Comparison of ENCODE assay signal across 23 mouse cellular contexts in genomic region chr3:123073351-123073750, GRCm38 (mm10). TPM values are rescaled to one million over a fixed set of nuclear protein-coding genes. Genes with fewer than 3 reads are reported as not detected.
DNase-seq lines count a peak whose midpoint lies in the region; ATAC-seq and TF ChIP-seq lines count a peak whose summit lies in the region.
"Had no signal": no experiment of that assay in that cellular context is flagged by ENCODE, and none has a peak within 500 bp of the region (broad histone marks: within the 10 kb centered on the region; RNA-seq: fewer than 3 reads in every experiment).

No protein-coding gene starts in this region.

- peaks cover 6% of the 10 kb centered on the region; the same call in 1 of the 2 replicates for H3K4me1 ChIP-seq in kidney, adult 2 months (ENCODE audit: control insufficient read depth, insufficient read depth, low read length)
- H3K4me1 ChIP-seq in kidney, embryonic 14.5 days (ENCODE audit: control insufficient read depth, insufficient read depth, low read length): no peaks in the 10 kb centered on the region
- peaks cover 5% of the 10 kb centered on the region; the same call in 1 of the 2 replicates for H3K4me1 ChIP-seq in intestine, embryonic 16.5 days (ENCODE audit: control insufficient read depth, insufficient read depth, low read length)
- H3K4me1 ChIP-seq: embryonic facial prominence, embryonic 12.5 days; hindbrain, embryonic 12.5 days had no signal

- H3K27me3 ChIP-seq in kidney, adult 2 months (replicated peaks; ENCODE audit: control insufficient read depth, insufficient read depth, low read length): no peaks in the 10 kb centered on the region
- no peaks in the 10 kb centered on the region for H3K27me3 ChIP-seq in kidney, embryonic 14.5 days (ENCODE audit: control insufficient read depth, insufficient read depth, low read length)
- no peaks in the 10 kb centered on the region for H3K27me3 ChIP-seq in Patski
- no peaks in the 10 kb centered on the region for H3K27me3 ChIP-seq in intestine, embryonic 16.5 days (replicated peaks; ENCODE audit: control insufficient read depth, insufficient read depth, low read length)
- H3K27me3 ChIP-seq: CH12.LX; embryonic facial prominence, embryonic 12.5 days; hindbrain, embryonic 12.5 days had no signal

- 0 out of 2 replicates have a peak overlapping the region, but pooled peaks have one; percentile 22 for H3K27ac ChIP-seq in kidney, adult 2 months (ENCODE audit: insufficient read depth, low read depth, low read length)
- no peak overlapping the region for H3K27ac ChIP-seq in kidney, embryonic 14.5 days (ENCODE audit: low read depth, low read length)
- peak overlapping the region; percentile 29 for H3K27ac ChIP-seq in intestine, embryonic 16.5 days (ENCODE audit: low read length)
- H3K27ac ChIP-seq: embryonic facial prominence, embryonic 12.5 days; gastrocnemius, adult 2 months; heart, embryonic 10.5 days; hindbrain, embryonic 12.5 days had no signal

- TF ChIP-seq CTCF in kidney, adult 2 months (conservative IDR thresholded peaks at IDR 0.05; ENCODE audit: insufficient read depth, insufficient read length, low read depth, low read length): no peak
- TF ChIP-seq CTCF in Patski (IDR thresholded peaks at IDR 0.05): no peak

- no peaks in the 10 kb centered on the region for H3K36me3 ChIP-seq in kidney, adult 2 months (ENCODE audit: control insufficient read depth, insufficient read depth, low read length)
- no peaks in the 10 kb centered on the region for H3K36me3 ChIP-seq in kidney, embryonic 14.5 days (ENCODE audit: control insufficient read depth, insufficient read depth, low read length)
- H3K36me3 ChIP-seq in intestine, embryonic 16.5 days (ENCODE audit: control insufficient read depth, insufficient read depth, low read length): no peaks in the 10 kb centered on the region
- H3K36me3 ChIP-seq: embryonic facial prominence, embryonic 12.5 days; heart, embryonic 10.5 days; hindbrain, embryonic 12.5 days had no signal

- TF ChIP-seq POLR2A in kidney, adult 2 months (IDR thresholded peaks at IDR 0.05; ENCODE audit: low read depth, low read length): no peak

- POLR2A ChIA-PET in Patski (lab: Charles Lee): interaction anchor here (0.7 to 1.6 kb wide), 3 partner anchors 16 to 83 kb away, joined by 3 to 5 read pairs (median 5); no protein-coding TSS in a partner anchor

- CTCF ChIA-PET in Patski (lab: Charles Lee): interaction anchor here (0.7 to 1.4 kb wide), 7 partner anchors 9 to 105 kb away, joined by 3 to 5 read pairs (median 4); no protein-coding TSS in a partner anchor

- no peak overlapping the region for H3K4me2 ChIP-seq in kidney, embryonic 14.5 days (replicated peaks; ENCODE audit: low read depth, low read length)
- no peak overlapping the region for H3K4me2 ChIP-seq in intestine, embryonic 16.5 days (ENCODE audit: low read depth, low read length)
- H3K4me2 ChIP-seq: embryonic facial prominence, embryonic 12.5 days; hindbrain, embryonic 12.5 days; midbrain, embryonic 11.5 days had no signal

- DNase-seq in adrenal gland, adult 8-10 months: peak; percentile 64
- no peak for DNase-seq in adrenal gland, postnatal 25 days
- peak; percentile 64 for DNase-seq in kidney, adult 2 months
- DNase-seq in Patski (ENCODE audit: low read depth, low spot score): no peak
- no peak for DNase-seq in layer of hippocampus, adult 8-10 months (ENCODE audit: low spot score in 2 of 2)
- DNase-seq in gastrocnemius, postnatal 10 days: no peak
- DNase-seq: cerebellum, adult 11-12 months; cerebellum, postnatal 36 days; forebrain, postnatal 0 days; gastrocnemius, adult 2 months; layer of hippocampus, postnatal 36 days; lung, adult 2 months; lung, postnatal 4 days; thymus, adult 2 months had no signal

- in situ Hi-C loops in Patski (cut with MboI; ENCODE audit: low pct_unique_long_range_greater_than_20kb): no loop called here

- no peak for ATAC-seq in kidney, embryonic 14.5 days (ENCODE audit: low FRiP score, low TSS enrichment)
- peak; percentile 17 for ATAC-seq in Patski
- ATAC-seq in intestine, embryonic 16.5 days: peak; percentile 50; the same call in 1 of the 2 replicates
- ATAC-seq: forebrain, postnatal 0 days; inflammation-experienced regulatory T-cells, adult 6 months had no signal

- no peak overlapping the region for H3K4me3 ChIP-seq in kidney, adult 2 months (ENCODE audit: insufficient read depth, low read depth, low read length)
- no peak overlapping the region for H3K4me3 ChIP-seq in kidney, embryonic 14.5 days (ENCODE audit: low read length)
- no peak overlapping the region for H3K4me3 ChIP-seq in intestine, embryonic 16.5 days (ENCODE audit: low read length)
- H3K4me3 ChIP-seq: embryonic facial prominence, embryonic 12.5 days; gastrocnemius, adult 2 months; heart, embryonic 10.5 days; hindbrain, embryonic 12.5 days had no signal

- no peaks in the 10 kb centered on the region for H3K9me3 ChIP-seq in kidney, embryonic 14.5 days (ENCODE audit: control insufficient read depth, low read length)
- H3K9me3 ChIP-seq in intestine, embryonic 16.5 days (ENCODE audit: control insufficient read depth, low read length): no peaks in the 10 kb centered on the region
- H3K9me3 ChIP-seq: embryonic facial prominence, embryonic 12.5 days; heart, embryonic 10.5 days; hindbrain, embryonic 12.5 days had no signal

- H3K9ac ChIP-seq in kidney, embryonic 14.5 days (ENCODE audit: low read depth, low read length): no peak overlapping the region
- no peak overlapping the region for H3K9ac ChIP-seq in intestine, embryonic 16.5 days (ENCODE audit: low read depth, low read length)
- H3K9ac ChIP-seq: embryonic facial prominence, embryonic 12.5 days; forebrain, postnatal 0 days; hindbrain, embryonic 12.5 days had no signal

RNA-seq across cellular contexts. Expression of gene Myoz2, which starts 38.5 kb away (rescaled TPM):
- total RNA-seq in adrenal gland, adult 8-10 months (2022): under 1 TPM in 2 of 4 experiments, not detected in 2; 0.30 to 0.59 TPM
- total RNA-seq in adrenal gland, postnatal 25 days (2021): not detected in 2 replicates
- 3.8 TPM in 1 of 2 replicates, not detected in the other for polyA plus RNA-seq in kidney, adult 2 months (2012; rRNA removed)
- polyA plus RNA-seq in kidney, embryonic 14.5 days (2014; fragmentation: Nextera tagmentation; extraction: Ambion mirVana): 0.14 TPM in 1 of 2 replicates, not detected in the other
- polyA plus RNA-seq in Patski (2021): 0.08 TPM
- 0.45 and 0.59 TPM in 2 replicates for polyA plus RNA-seq in intestine, embryonic 16.5 days (2015; fragmentation: Nextera tagmentation; extraction: Ambion mirVana)
- 1 to 10 TPM in 2 of 4 experiments, under 1 TPM in 1, not detected in 1; 0.96 to 1.7 (median 1.3) TPM for total RNA-seq in layer of hippocampus, adult 8-10 months (2022)
- 100 to 1,000 TPM; 268 to 314 TPM for total RNA-seq in gastrocnemius, postnatal 10 days (2021)
- total RNA-seq: CH12.LX had no signal
- polyA plus RNA-seq: forebrain, postnatal 0 days; inflammation-experienced regulatory T-cells, adult 6 months; liver, adult 2 months; midbrain, embryonic 11.5 days had no signal

Comparison
In these comparisons a context has a peak if more than half of its experiments do, and no peak if none do; other contexts are left out.
1. DNase-seq: peak in adrenal gland, adult 8-10 months (single experiment) and kidney, adult 2 months (single experiment); none in adrenal gland, postnatal 25 days (single experiment), Patski (single experiment), layer of hippocampus, adult 8-10 months (0 of 2) and gastrocnemius, postnatal 10 days (single experiment).
2. RNA of gene Myoz2, which starts 38.5 kb away (total RNA-seq): 268 to 314 TPM in gastrocnemius, postnatal 10 days; 0.96 to 1.7 TPM in layer of hippocampus, adult 8-10 months, 0.30 to 0.59 TPM in adrenal gland, adult 8-10 months and not detected in adrenal gland, postnatal 25 days; every median in the first group is over 10 times any median in the second.